Mouse (Mus musculus) left cerebral cortex, adult 8-10 months (tissue): Measurements from ENCODE around the gene Gm8122. TPM values are rescaled to one million over a fixed set of nuclear protein-coding genes. Genes with fewer than 3 reads are reported as not detected.
"Not testable (repeated sequence)": the region's sequence is repeated elsewhere in the genome, so short reads cannot be mapped to it uniquely, and the experiment has no call there.

Experiments
- DNase-seq, 2 experiments: peaks; one replicate each; pipeline ENCODE4 v3.0.0; 2022; ENCODE audit warnings: low spot score in 2 of 2
- total RNA-seq, 4 experiments: library from RNA; stranded (reverse); gene quantifications; 2 replicates each; pipeline ENCODE4 v1.2.4; 2022

Gm8122 gene
- not detected for total RNA-seq

DNA sequence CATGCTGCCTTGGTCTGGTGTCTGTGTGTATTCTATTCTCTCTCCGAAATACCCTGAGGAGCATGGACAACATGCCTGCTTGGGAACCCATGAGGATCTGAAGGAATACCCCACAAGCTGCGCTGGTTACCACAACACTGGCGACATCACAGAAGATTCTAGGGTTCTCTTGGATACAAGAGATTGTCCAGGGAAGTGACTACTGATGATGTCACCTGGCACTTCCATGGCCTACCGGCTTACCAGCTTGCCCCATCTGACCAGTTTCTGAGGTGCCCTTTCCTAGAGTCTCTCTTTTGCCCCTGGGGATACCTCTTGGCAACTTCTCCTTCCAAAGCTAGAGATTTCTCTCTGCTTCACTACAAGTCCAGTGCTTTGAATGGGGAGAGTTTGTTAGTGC, at the start of gene Gm8122:
Gm8122 (minus strand) TSS at position 101 of the 400 bp plus-strand sequence.
- not testable (repeated sequence) for DNase-seq

GRCm38 (mm10) chr14:43278681-43279080, 43.6 kb upstream of the Gm8122 start:
- peak in 1 of 2 experiments; percentile 84 for DNase-seq

- peak in 1 of 2 experiments; percentile 12 for DNase-seq
Observed at GRCm38 (mm10) chr14:43278146-43278545, 43.0 kb upstream of the Gm8122 start.

- DNase-seq, result peak in 1 of 2 experiments; percentile 18
Observed at GRCm38 (mm10) chr14:43277468-43277867, 42.4 kb upstream of the Gm8122 start.

- DNase-seq, result not testable (repeated sequence)
Observed at GRCm38 (mm10) chr14:43275752-43276151, 40.6 kb upstream of the Gm8122 start.

DNA sequence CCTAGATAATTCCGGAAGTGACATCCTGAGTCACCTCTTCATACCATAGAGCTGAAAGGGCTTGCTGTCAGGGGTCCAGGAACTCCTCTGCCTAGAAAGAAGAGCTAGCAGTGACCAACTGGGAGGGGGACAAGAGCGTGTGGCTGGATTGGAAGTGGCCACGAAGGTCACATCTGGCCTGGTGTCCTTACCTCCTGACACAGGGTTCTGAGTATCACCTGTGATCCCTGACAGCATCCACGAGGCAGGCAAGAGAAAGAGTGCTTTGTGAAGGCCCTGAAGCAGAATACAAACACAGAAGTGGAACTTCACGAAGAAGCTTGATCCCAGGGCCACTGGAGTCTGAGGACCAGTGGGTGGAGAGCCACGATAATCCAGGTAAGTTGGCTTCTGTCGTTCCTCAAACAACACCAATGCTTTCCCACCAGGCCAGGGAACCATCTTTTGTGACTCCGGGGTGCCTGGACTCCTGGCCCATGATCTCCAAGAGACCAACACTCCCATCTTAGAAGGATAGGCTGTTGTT, 39.9 kb upstream of the Gm8122 start, which contains the start of gene Gm9732:
Gm9732 (plus strand) TSS at position 51 of the 526 bp plus-strand sequence.
- not testable (repeated sequence) for DNase-seq

GRCm38 (mm10) chr14:43273161-43273560, 38.1 kb upstream of the Gm8122 start:
- DNase-seq, result not testable (repeated sequence)

GRCm38 (mm10) chr14:43269211-43269610, 34.1 kb upstream of the Gm8122 start:
- DNase-seq, result not testable (repeated sequence)

DNA sequence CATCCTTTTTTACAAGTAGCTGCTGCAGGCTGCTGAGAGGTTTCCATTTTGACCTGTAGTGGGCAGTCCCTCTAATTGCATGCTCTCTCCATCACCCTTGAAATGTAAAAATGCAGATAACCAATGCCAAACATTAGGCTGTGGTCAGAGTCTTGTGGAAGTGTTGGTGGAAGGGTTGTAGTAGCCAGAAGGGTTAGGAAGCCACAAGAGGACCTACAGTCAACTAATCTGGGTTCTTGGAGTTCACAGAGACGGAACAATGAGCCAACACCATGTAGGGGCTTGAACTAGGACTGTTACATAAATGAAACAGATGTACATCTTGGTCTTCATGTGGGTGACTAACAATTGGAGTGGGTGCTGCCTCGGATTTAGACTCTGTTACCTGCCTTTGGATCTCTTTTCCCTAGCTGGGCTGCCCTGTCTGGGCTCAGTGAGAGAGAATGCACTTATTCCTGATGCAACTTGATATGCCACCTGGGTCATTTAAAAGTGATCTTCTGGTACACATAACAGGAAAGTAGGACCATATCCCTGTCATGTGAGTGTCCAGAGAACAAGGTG, 33.5 kb upstream of the Gm8122 start:
- DNase-seq, result peak in 1 of 2 experiments; percentile 65

DNA sequence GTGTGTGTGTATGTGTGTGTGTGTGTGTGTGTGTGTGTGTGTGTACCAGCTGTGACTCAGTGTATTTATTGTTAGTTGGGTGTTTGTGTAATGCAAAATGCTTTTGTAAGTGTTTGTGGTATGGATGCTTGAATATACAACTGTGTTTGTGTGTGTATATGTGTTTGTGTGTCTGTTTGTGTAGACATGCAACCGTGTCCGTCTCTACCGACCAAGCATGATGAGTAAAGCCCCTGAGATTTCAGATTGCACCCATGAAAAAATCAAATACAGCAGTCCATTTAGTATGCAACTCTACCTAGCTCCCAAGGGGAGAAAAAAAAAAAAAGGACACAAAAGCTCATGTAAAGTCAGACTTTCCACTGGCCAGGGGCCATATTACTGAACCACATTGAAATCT, 28.3 kb upstream of the Gm8122 start:
- not testable (repeated sequence) for DNase-seq

DNA sequence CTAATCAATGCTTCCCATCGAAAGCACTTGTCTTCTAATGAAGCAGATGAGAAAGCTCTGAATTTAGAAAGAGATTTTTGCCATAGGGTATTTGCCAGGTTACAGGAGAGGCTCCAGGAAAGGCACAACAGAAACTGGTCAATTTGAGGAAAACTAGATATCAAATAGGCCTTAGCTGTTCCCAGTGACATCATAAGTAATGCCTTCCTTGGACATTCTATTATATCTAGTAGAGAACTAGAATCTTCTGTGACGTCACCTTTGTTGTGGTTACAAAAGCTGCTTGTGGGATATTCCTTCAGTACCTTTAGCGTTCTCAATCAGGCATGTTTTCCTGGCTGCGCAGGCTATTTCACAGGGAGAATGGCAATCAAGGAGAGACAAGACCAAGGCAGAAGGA, 23.2 kb upstream of the Gm8122 start, which contains the start of gene Gm8126:
Gm8126 (plus strand) TSS at position 301 of the 400 bp plus-strand sequence.
- DNase-seq, result not testable (repeated sequence)

GRCm38 (mm10) chr14:43256511-43256910, 21.4 kb upstream of the Gm8122 start:
- not testable (repeated sequence) for DNase-seq

- not testable (repeated sequence) for DNase-seq
Observed at GRCm38 (mm10) chr14:43250549-43251253, 15.6 kb upstream of the Gm8122 start.

DNA sequence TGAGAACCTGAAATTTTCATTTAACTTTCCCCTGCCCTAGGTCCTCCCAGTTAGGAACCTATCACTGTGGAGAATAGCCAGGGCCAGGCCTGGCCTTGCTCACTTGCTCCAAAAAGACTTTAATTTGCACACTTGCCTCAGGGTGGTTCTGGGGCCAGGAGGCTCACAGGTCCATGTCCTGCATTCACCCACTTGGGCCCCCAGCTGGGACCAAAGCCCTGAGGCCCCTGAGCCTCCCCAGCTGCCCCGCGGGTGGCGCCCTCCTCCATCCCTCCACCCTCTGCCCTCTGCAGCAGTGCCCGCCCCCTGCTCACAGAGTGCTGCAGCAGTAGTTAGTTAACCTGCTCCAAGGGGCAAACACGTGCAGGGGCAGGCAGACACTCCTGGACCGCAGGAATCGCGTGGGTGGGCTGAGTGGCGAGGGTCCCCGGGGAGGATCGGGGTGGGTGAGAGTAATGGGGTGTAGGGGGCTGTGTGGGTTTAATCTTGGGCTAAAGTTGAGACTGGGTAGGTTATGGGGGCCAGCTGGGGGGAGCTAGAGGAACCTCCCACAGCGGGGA, 14.6 kb upstream of the Gm8122 start:
- peak in 1 of 2 experiments; percentile 23 for DNase-seq

- peak in 1 of 2 experiments; percentile 40 for DNase-seq
Observed at GRCm38 (mm10) chr14:43237769-43238168, 2.7 kb upstream of the Gm8122 start.

Other genes with a start within 250 kb of the Gm8122 start
- gene Gm8082, start 241.7 kb downstream of the Gm8122 start, total RNA-seq, result not detected
- gene Gm10376, start 219.7 kb downstream of the Gm8122 start, total RNA-seq, result not detected
- gene Gm8094, start 158.7 kb downstream of the Gm8122 start, total RNA-seq, result not detected
- under 1 TPM in 3 of 4 experiments, not detected in 1; 0.25 to 0.55 (median 0.46) TPM for gene Gm8104, start 134.7 kb downstream of the Gm8122 start, total RNA-seq
- under 1 TPM; 0.33 to 0.89 (median 0.48) TPM for gene Gm7233, start 55.4 kb downstream of the Gm8122 start, total RNA-seq
- gene Gm8126, start 23.3 kb upstream of the Gm8122 start, total RNA-seq, result under 1 TPM in 3 of 4 experiments, not detected in 1; 0.37 to 0.72 (median 0.43) TPM
- gene Gm9732, start 39.7 kb upstream of the Gm8122 start, total RNA-seq, result under 1 TPM; 0.27 to 0.72 (median 0.53) TPM
- not detected for gene Gm8127, start 58.5 kb upstream of the Gm8122 start, total RNA-seq
- 1 to 10 TPM in 1 of 4 experiments, under 1 TPM in 1, not detected in 2; 0.67 to 2.9 TPM for gene 1700001F09Rik, start 112.5 kb upstream of the Gm8122 start, total RNA-seq
- not detected for gene Gm8138, start 181.0 kb upstream of the Gm8122 start, total RNA-seq